Mouse (Mus musculus) heart, adult 2 months (tissue): ENCODE measurements around the gene Fam171b.

ENCODE experiments used
- EP300 ChIP-seq: fragments of 200-500 bp; IDR thresholded peaks from 2 replicates; pipeline ENCODE4 v1.6.1; 2011; ENCODE audit warnings: low read depth, low read length, control low read depth; ENCODE audit not compliant: insufficient read depth
- POLR2A ChIP-seq: fragments of 200-500 bp; IDR thresholded peaks from 2 replicates; pipeline ENCODE4 v1.6.1; 2011; ENCODE audit warnings: mild to moderate bottlenecking, low read depth, low read length, control low read depth; ENCODE audit not compliant: insufficient read depth

- no peak for TF ChIP-seq EP300
- no peak for TF ChIP-seq POLR2A
Observed at GRCm38 (mm10) chr2:83791330-83792073, 20.9 kb upstream of the Fam171b start.
